ENCODE assay signal across 8 mouse cellular contexts in the genomic region with DNA sequence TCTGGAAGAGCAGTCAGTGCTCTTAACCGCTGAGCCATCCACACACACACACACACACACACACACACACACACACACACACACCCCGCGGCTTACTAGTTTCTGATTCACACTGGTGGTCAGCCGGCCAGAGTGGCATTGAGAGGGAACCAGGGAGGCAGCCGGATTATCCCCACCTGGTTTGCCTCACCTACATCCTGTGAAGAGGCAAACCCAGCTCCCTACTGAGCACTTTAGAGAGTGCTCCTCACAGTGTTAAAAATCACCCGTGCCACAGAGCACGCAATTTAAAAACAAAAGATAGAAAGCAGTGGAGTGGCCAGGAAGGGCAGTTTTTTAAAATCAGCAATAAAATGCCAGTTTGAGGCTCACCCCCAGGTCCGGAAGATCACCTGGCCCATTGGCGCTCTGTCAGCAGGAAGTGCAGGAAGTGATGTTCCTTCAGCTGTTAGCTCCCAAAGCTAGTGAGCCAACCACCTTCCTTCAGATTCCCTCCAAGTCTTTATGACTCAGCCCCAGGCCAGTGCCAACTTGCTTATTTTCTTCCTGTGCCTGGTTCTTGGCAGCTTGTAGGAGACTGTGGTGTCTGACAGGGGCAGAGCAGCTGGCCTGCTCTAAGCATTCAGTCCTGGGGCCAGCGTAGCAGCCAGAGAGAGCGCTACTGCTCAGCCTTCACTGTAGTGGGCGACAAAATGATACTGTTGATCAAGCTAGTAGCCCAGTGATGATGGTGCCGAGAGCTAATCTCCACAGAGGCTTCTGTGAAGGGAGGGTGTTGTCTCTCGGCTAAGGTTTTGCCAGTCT. TPM values are rescaled to one million over a fixed set of nuclear protein-coding genes. Genes with fewer than 3 reads are reported as not detected.
DNase-seq lines count a peak whose midpoint lies in the region; ATAC-seq lines count a peak whose summit lies in the region.

No protein-coding gene starts in this region.

- ATAC-seq in intestine, embryonic 16.5 days = no peak

- H3K9ac ChIP-seq in intestine, embryonic 16.5 days (ENCODE audit: low read depth, low read length) = no peak overlapping the region

- no peaks in the 10 kb centered on the region for H3K9me3 ChIP-seq in intestine, embryonic 16.5 days (ENCODE audit: control insufficient read depth, low read length)

- no peak overlapping the region for H3K4me3 ChIP-seq in intestine, embryonic 16.5 days (ENCODE audit: low read length)

- H3K36me3 ChIP-seq in splenic B cell, adult 2 months (ENCODE audit: control insufficient read depth, insufficient read depth, low read length, poor library complexity, severe bottlenecking) = no peaks in the 10 kb centered on the region
- H3K36me3 ChIP-seq in intestine, embryonic 16.5 days (ENCODE audit: control insufficient read depth, insufficient read depth, low read length) = no peaks in the 10 kb centered on the region

- WGBS in intestine, embryonic 16.5 days = 58% methylated on average over 14 of the region's 14 CpGs

- H3K4me1 ChIP-seq in intestine, embryonic 16.5 days (ENCODE audit: control insufficient read depth, insufficient read depth, low read length) = no peaks in the 10 kb centered on the region

- intact Hi-C loops in left cerebral cortex, postnatal 36 days (cut with DNase I) = no loop called here

- H3K27ac ChIP-seq in intestine, embryonic 16.5 days (ENCODE audit: low read length) = no peak overlapping the region

- H3K4me2 ChIP-seq in intestine, embryonic 16.5 days (ENCODE audit: low read depth, low read length) = no peak overlapping the region

- H3K27me3 ChIP-seq in splenic B cell, adult 2 months (ENCODE audit: control insufficient read depth, insufficient read depth, low read length, poor library complexity, severe bottlenecking) = no peaks in the 10 kb centered on the region
- no peaks in the 10 kb centered on the region for H3K27me3 ChIP-seq in intestine, embryonic 16.5 days (replicated peaks; ENCODE audit: control insufficient read depth, insufficient read depth, low read length)

- peak; percentile 41 for DNase-seq in layer of hippocampus, adult 11-12 months (ENCODE audit: low spot score)
- no peak for DNase-seq in layer of hippocampus, adult 9-10 months (ENCODE audit: low spot score)
- DNase-seq in MN1 (ENCODE audit: low spot score) = peak; percentile 92
- peak; percentile 89 to 90 for DNase-seq in cerebellum, postnatal 10 days
- DNase-seq in gonadal fat pad, adult 2 months (ENCODE audit: low read depth) = peak; percentile 46
- DNase-seq in left cerebral cortex, postnatal 36 days (ENCODE audit: low spot score in 2 of 2) = peak; percentile 64 to 73
- peak; percentile 35 for DNase-seq in splenic B cell, adult 2 months (ENCODE audit: low read depth, low spot score)

RNA-seq across cellular contexts. Expression of a gene that starts 57.9 kb away (rescaled TPM):
- polyA plus RNA-seq in gonadal fat pad, adult 2 months (2012; rRNA removed) = 27.4 and 36.9 TPM in 2 replicates
- total RNA-seq in left cerebral cortex, postnatal 36 days (2021) = 10 to 100 TPM; 67.9 to 77.1 TPM
- 14.2 and 15.0 TPM in 2 replicates for polyA plus RNA-seq in intestine, embryonic 16.5 days (2015; fragmentation: Nextera tagmentation; extraction: Ambion mirVana)
